Mouse (Mus musculus) T-helper 2 cell (primary cell): ENCODE measurements at regions not wholly inside any gene's neighbourhood (a gene's known extent, or its start where the extent isn't known, plus 50 kb on each side); places are given as distances from the start of the nearest gene placed in this dataset.
"Not testable (repeated sequence)": the region's sequence is repeated elsewhere in the genome, so short reads cannot be mapped to it uniquely, and the experiment has no call there.

Experiments used
- in situ Hi-C: fragments of 300-600 bp; cut with MboI, MseI; formaldehyde crosslinking; loops from one replicate; pipeline ENCODE4 v1.15.1; 2025; ENCODE audit warnings: high pct_unique_total_duplicates

GRCm38 (mm10) chr17:60268846-60269245 is 1255.7 kb upstream of the Nudt12 start:
- in situ Hi-C loops: no loop called here

DNA sequence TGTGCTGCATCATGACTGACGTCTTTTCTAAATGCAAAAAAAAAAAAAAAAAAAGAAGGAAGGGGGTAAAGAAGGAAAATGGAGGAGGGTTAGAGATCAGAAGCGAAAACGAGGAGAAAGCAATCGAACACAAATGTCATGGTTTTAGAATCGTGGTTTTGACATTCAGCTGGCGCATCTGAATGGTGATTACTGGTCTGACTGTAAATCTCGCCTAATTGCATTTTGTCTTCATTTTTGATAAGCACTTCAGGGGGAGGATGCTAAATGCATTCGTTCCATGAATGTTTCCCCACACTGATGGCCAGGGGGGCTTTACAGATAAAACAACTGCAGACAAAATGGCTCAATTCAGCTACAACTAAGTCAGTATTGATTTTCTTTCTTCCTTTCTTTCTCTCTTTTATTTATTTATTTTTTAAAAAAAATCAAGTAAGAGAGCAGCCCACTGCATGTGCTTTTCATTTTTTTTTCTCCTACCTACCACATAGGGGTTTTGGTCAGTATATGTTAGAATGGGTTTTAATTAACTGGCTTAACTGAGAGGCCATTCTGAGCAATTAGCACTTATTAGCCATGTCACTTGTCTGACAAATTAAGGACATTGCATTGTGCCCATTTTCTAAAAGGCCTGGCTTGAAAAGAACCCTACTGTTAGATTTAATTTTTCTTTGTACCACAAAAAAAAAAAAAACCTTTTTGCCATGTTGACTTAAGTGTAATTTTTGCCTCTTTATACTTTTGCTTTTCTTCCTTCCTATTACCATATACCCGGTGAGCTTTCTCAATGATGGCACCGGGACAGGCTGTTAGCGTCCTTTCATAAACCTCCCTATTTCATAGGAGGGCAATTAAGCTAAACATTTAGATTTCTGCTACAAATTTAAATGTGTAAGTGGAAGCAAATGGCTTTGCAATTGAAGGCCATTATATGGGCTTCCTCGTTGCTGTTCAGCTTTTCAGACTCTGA is 1254.4 kb upstream of the Nudt12 start:
- in situ Hi-C loops: no loop called here

DNA sequence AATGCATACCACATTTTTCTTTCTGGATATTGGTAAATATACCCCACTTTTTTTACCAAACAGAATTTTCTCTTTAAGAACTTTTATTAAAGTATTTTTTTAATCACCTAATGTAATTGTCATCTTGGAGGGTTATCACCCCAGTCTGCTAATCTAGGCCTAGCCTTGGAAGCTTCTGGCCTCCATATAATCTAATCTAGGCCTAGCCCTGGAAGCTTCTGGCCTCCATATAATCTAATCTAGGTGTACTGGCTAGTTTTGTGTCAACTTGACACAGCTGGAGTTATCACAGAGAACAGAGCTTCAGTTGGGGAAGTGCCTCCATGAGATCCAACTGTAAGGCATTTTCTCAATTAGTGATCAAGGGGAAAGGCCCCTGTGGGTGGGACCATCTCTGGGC is 1242.2 kb upstream of the Nudt12 start:
- in situ Hi-C loops: not testable (repeated sequence)

DNA sequence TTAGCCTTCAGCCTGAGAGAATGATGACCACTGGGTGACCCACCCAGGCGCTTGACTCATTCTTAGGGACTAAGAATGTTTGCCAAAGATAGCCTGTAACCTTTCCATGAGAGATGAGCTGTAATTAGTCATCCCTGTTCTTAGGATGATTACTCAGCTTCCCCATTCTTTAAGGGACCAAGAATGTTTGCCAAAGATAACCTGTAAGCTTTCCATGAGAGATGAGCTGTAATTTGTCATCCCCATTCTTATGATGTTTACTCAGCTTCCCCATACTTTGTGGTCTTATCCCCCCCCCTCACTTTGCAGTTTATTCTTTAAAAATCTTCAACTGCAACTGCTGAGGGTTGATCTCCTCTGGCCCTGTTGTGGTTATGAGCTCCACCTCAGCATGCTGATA is 1236.8 kb upstream of the Nudt12 start:
- in situ Hi-C loops: loop anchor here (5.0 kb wide), 1 partner anchor 88 kb away; no protein-coding TSS in a partner anchor

- in situ Hi-C loops: no loop called here
These were observed 1221.3 kb upstream of the Nudt12 start for GRCm38 (mm10) chr17:60234519-60234918.

- in situ Hi-C loops: no loop called here
These were observed 1183.8 kb upstream of the Nudt12 start for GRCm38 (mm10) chr17:60197004-60197403.

GRCm38 (mm10) chr17:60181241-60181640 is 1168.1 kb upstream of the Nudt12 start:
- in situ Hi-C loops: no loop called here

- in situ Hi-C loops: no loop called here
These were observed 1167.5 kb upstream of the Nudt12 start for GRCm38 (mm10) chr17:60180646-60181045.

DNA sequence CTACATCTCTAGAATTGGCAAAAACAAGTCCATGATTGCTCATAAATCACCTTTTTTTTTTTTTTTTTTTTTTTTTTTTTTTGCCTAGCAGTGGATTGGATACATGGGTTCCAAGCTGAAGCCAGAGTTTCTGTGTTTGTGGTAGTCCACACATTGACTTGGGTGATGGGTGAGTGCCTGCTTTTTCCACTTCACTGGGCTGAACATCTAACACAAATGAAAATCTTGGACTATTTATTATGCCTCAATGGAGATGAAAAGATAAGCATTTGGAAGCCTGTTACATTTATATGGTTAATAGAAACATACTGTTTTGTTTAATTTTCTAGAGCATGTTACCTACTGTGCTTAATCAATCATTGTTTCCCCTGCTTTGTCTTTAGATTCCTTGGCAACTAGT is 1152.4 kb upstream of the Nudt12 start:
- in situ Hi-C loops: no loop called here

DNA sequence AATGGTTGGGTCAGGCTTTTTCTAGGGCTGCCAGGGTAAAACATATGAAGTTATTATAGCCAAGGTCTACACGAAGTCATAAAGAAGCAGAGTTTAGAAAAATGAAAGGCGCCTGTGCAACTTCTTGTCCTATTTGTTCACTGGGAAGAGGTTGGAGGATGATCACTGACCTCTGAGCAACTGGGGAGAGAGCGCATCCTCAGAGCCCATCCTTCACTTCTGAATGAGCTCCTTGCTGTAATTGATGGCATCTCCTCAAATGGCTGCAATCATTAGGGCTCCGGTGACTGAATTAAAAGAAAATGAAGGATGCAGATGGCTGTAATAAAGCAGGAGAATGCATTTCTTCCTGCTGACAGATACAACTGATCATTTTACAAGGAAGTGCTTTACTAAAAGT is 1117.4 kb upstream of the Nudt12 start:
- in situ Hi-C loops: no loop called here

GRCm38 (mm10) chr17:60098763-60099162 is 1085.6 kb upstream of the Nudt12 start:
- in situ Hi-C loops: loop anchor here (25.0 kb wide), 1 partner anchor 539 kb away; no protein-coding TSS in a partner anchor
